Comparison of ENCODE assay signal across 14 mouse cellular contexts in the genomic region with DNA sequence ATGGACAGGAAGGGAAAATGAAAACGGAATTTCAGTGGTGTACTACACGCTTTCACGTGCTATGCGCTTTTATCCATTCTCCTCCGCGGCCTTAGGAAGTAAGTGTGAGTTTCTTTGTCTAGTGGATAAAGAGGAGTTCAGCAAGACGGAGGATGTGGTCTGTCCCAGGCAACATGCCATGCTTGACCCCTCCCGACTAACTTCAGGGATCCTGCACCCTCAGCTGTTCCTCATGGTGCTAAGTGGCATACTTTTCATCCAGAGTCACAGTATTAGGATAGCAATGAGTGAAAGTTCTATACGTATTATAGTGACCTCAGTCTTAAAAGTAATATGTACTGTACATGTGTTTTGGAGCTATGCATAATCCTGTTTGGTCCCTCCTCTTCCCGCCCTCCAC. TPM values are rescaled to one million over a fixed set of nuclear protein-coding genes. Genes with fewer than 3 reads are reported as not detected.
A peak's percentile ranks its signal among the peaks of the same experiment; 100 is the strongest.
DNase-seq lines count a peak whose midpoint lies in the region; ATAC-seq and TF ChIP-seq lines count a peak whose summit lies in the region.
"Had no signal": no experiment of that assay in that cellular context is flagged by ENCODE, and none has a peak within 500 bp of the region (broad histone marks: within the 10 kb centered on the region; RNA-seq: fewer than 3 reads in every experiment).

No protein-coding gene starts in this region.

- WGBS in forebrain, embryonic 11.5 days, result 73% methylated on average over 10 of the region's 10 CpGs
- WGBS in hindbrain, embryonic 12.5 days, result 58% methylated on average over 10 of the region's 10 CpGs

- no peaks in the 10 kb centered on the region for H3K9me3 ChIP-seq in forebrain, embryonic 11.5 days (ENCODE audit: control insufficient read depth, low read length)
- no peaks in the 10 kb centered on the region for H3K9me3 ChIP-seq in hindbrain, embryonic 12.5 days (replicated peaks)
- H3K9me3 ChIP-seq: heart, embryonic 13.5 days; limb, embryonic 15.5 days had no signal

- H3K36me3 ChIP-seq in forebrain, embryonic 11.5 days (ENCODE audit: control insufficient read depth, insufficient read depth, low read length), result no peaks in the 10 kb centered on the region
- no peaks in the 10 kb centered on the region for H3K36me3 ChIP-seq in hindbrain, embryonic 12.5 days
- no peaks in the 10 kb centered on the region for H3K36me3 ChIP-seq in myocyte (ENCODE audit: control insufficient read depth, insufficient read depth)
- H3K36me3 ChIP-seq: heart, embryonic 13.5 days; limb, embryonic 15.5 days had no signal

- no peak for DNase-seq in gastrocnemius, adult 2 months
- no peak for DNase-seq in gastrocnemius, postnatal 25 days
- no peak for DNase-seq in forebrain, embryonic 11.5 days (ENCODE audit: low spot score)
- DNase-seq in spleen, postnatal 14 days (ENCODE audit: low spot score in 2 of 2), result no peak
- no peak for DNase-seq in ovary, postnatal 14 days (ENCODE audit: low spot score)
- DNase-seq in frontal cortex, postnatal 14 days (ENCODE audit: low spot score in 2 of 2), result no peak
- DNase-seq: cerebellum, adult 18-20 months; gastrocnemius, postnatal 36 days; lung, adult 2 months had no signal

- H3ac ChIP-seq in myocyte (ENCODE audit: control insufficient read depth, insufficient read length), result no peak overlapping the region

- H3K4me3 ChIP-seq in gastrocnemius, adult 2 months, result peak overlapping the region; percentile 30
- no peak overlapping the region for H3K4me3 ChIP-seq in forebrain, embryonic 11.5 days (ENCODE audit: low read depth, low read length)
- H3K4me3 ChIP-seq in hindbrain, embryonic 12.5 days, result no peak overlapping the region
- no peak overlapping the region for H3K4me3 ChIP-seq in myocyte
- H3K4me3 ChIP-seq: heart, embryonic 13.5 days; limb, embryonic 15.5 days had no signal

- no peak for TF ChIP-seq CTCF in gastrocnemius, adult 2 months (IDR thresholded peaks at IDR 0.05)

- no peak for TF ChIP-seq POLR2A in myocyte (IDR thresholded peaks at IDR 0.05; ENCODE audit: insufficient read length, low read depth)

- no peak overlapping the region for H3K27ac ChIP-seq in gastrocnemius, adult 2 months
- peak overlapping the region; percentile 74 for H3K27ac ChIP-seq in forebrain, embryonic 11.5 days (ENCODE audit: low read depth, low read length)
- H3K27ac ChIP-seq in hindbrain, embryonic 12.5 days, result peak overlapping the region; percentile 80
- H3K27ac ChIP-seq: heart, embryonic 13.5 days; kidney, postnatal 0 days; limb, embryonic 15.5 days had no signal

- H3K4me1 ChIP-seq in forebrain, embryonic 11.5 days (replicated peaks; ENCODE audit: control insufficient read depth, insufficient read depth, low read length), result peaks cover 19% of the 10 kb centered on the region
- H3K4me1 ChIP-seq in hindbrain, embryonic 12.5 days, result peaks cover 43% of the 10 kb centered on the region

- no peak overlapping the region for H3K4me2 ChIP-seq in forebrain, embryonic 11.5 days (ENCODE audit: low read depth, low read length, severe bottlenecking)
- H3K4me2 ChIP-seq in hindbrain, embryonic 12.5 days (replicated peaks), result peak overlapping the region; percentile 34
- peak overlapping the region; percentile 52 for H3K4me2 ChIP-seq in myocyte (ENCODE audit: low read depth)
- H3K4me2 ChIP-seq: heart, embryonic 13.5 days; limb, embryonic 15.5 days had no signal

- H3K9ac ChIP-seq in forebrain, embryonic 11.5 days (ENCODE audit: low read length), result peak overlapping the region; percentile 18; the same call in 1 of the 2 replicates
- H3K9ac ChIP-seq in hindbrain, embryonic 12.5 days, result 0 out of 2 replicates have a peak overlapping the region, but pooled peaks have one; percentile 8
- H3K9ac ChIP-seq: heart, embryonic 13.5 days; limb, embryonic 15.5 days had no signal

- H3K27me3 ChIP-seq in forebrain, embryonic 11.5 days (ENCODE audit: control insufficient read depth, insufficient read depth, low read length), result no peaks in the 10 kb centered on the region
- H3K27me3 ChIP-seq in hindbrain, embryonic 12.5 days, result no peaks in the 10 kb centered on the region
- no peaks in the 10 kb centered on the region for H3K27me3 ChIP-seq in myocyte (ENCODE audit: control insufficient read depth, insufficient read depth, insufficient read length)
- H3K27me3 ChIP-seq: heart, embryonic 13.5 days; limb, embryonic 15.5 days had no signal

- ATAC-seq in forebrain, embryonic 11.5 days (replicated peaks; ENCODE audit: low FRiP score), result no peak
- ATAC-seq in hindbrain, embryonic 12.5 days (ENCODE audit: low FRiP score), result peak; percentile 6

- intact Hi-C loops in gastrocnemius, adult 2 months (cut with DNase I), result no loop called here

- H3K79me2 ChIP-seq in myocyte (ENCODE audit: control insufficient read depth, insufficient read depth), result peaks cover 83% of the 10 kb centered on the region

TF ChIP-seq in myocyte, 11 proteins besides CTCF, POLR2A, EP300 and RAD21:
- no peak for TF ChIP-seq SRF (IDR thresholded peaks at IDR 0.05; ENCODE audit: control insufficient read depth, insufficient read length, low read depth)
- no peak for TF ChIP-seq REST (IDR thresholded peaks at IDR 0.05; ENCODE audit: insufficient read depth, insufficient read length)
- TF ChIP-seq MYOG (IDR thresholded peaks at IDR 0.05; ENCODE audit: control insufficient read depth in 1 of 3, insufficient read depth in 1 of 3, insufficient read length in 2 of 3, low read depth in 2 of 3), result peak in 2 of 3 experiments; percentile 31 to 76
- no peak for TF ChIP-seq POLR2AphosphoS2 (IDR thresholded peaks at IDR 0.05; ENCODE audit: insufficient read length, low read depth)
- no peak for TF ChIP-seq E2F4 (IDR thresholded peaks at IDR 0.05; ENCODE audit: insufficient read depth)
- TF ChIP-seq MYOD1 (IDR thresholded peaks at IDR 0.05; ENCODE audit: control insufficient read depth in 1 of 3, insufficient read length in 2 of 3, low read depth in 2 of 3), result peak in 1 of 3 experiments; percentile 76
- no peak for TF ChIP-seq TCF12 (IDR thresholded peaks at IDR 0.05; ENCODE audit: insufficient read depth, poor library complexity, severe bottlenecking)
- no peak for TF ChIP-seq USF1 (IDR thresholded peaks at IDR 0.05; ENCODE audit: low read depth)
- TF ChIP-seq MAX (IDR thresholded peaks at IDR 0.05; ENCODE audit: low read depth), result no peak
- TF ChIP-seq TCF3 (IDR thresholded peaks at IDR 0.05; ENCODE audit: insufficient read length, low read depth), result peak; percentile 19
- no peak for TF ChIP-seq CEBPB (IDR thresholded peaks at IDR 0.05; ENCODE audit: insufficient read depth, poor library complexity, severe bottlenecking)

RNA-seq across cellular contexts. Expression of gene Rhbdd1, which starts 4.6 kb away (rescaled TPM):
- total RNA-seq in gastrocnemius, adult 2 months (2021), result 1 to 10 TPM; 8.4 to 8.5 TPM
- 1 to 10 TPM; 6.5 to 7.7 TPM for total RNA-seq in gastrocnemius, postnatal 25 days (2021)
- 6.3 and 7.5 TPM in 2 replicates for polyA plus RNA-seq in forebrain, embryonic 11.5 days (2014; fragmentation: Nextera tagmentation; extraction: Ambion mirVana)
- polyA plus RNA-seq in hindbrain, embryonic 12.5 days (2016; fragmentation: Nextera tagmentation; extraction: Ambion mirVana), result 7.2 and 7.9 TPM in 2 replicates
- polyA plus RNA-seq in myocyte (2012; fragmentation: generic; extraction: Trizol), result 43.3 TPM

RNA-seq across cellular contexts. Expression of gene Irs1, which starts 29.6 kb away (rescaled TPM):
- total RNA-seq in gastrocnemius, adult 2 months (2021), result 10 to 100 TPM; 73.9 to 90.0 TPM
- 10 to 100 TPM; 55.0 to 69.2 TPM for total RNA-seq in gastrocnemius, postnatal 25 days (2021)
- 14.2 and 17.5 TPM in 2 replicates for polyA plus RNA-seq in forebrain, embryonic 11.5 days (2014; fragmentation: Nextera tagmentation; extraction: Ambion mirVana)
- polyA plus RNA-seq in hindbrain, embryonic 12.5 days (2016; fragmentation: Nextera tagmentation; extraction: Ambion mirVana), result 17.8 and 18.2 TPM in 2 replicates
- 3.9 TPM for polyA plus RNA-seq in myocyte (2012; fragmentation: generic; extraction: Trizol)
